Mouse (Mus musculus) stomach, postnatal 0 days (tissue): ENCODE measurements at regions not wholly inside any gene's neighbourhood (a gene's known extent, or its start where the extent isn't known, plus 50 kb on each side); places are given as distances from the start of the nearest gene placed in this dataset.

Experiments used
- ATAC-seq: fragments of 200-750 bp; cut with Nextera tagmentation; 2 replicates; pipeline ENCODE4 v1.8.0; 2017; ENCODE audit not compliant: low FRiP score, low TSS enrichment
- DNase-seq: peaks from one replicate; pipeline ENCODE4 v3.0.0-alpha.2; 2016; ENCODE audit warnings: low spot score
- H3K27ac ChIP-seq: fragments of 300-500 bp; sonication (generic); replicated peaks from 2 replicates; pipeline ENCODE4 v1.5.1; 2014; ENCODE audit warnings: mild to moderate bottlenecking, control low read depth
- H3K27me3 ChIP-seq: fragments of 300-500 bp; sonication (generic); 2 replicates; pipeline ENCODE4 v1.6.1; 2014; ENCODE audit warnings: low read length; ENCODE audit not compliant: control insufficient read depth, insufficient read depth
- H3K36me3 ChIP-seq: fragments of 300-500 bp; sonication (generic); 2 replicates; pipeline ENCODE4 v1.6.1; 2014; ENCODE audit warnings: low read length, mixed read lengths; ENCODE audit not compliant: control insufficient read depth, insufficient read depth
- H3K4me1 ChIP-seq: fragments of 300-500 bp; sonication (generic); replicated peaks from 2 replicates; pipeline ENCODE4 v1.6.1; 2014; ENCODE audit warnings: antibody characterized with exemption; ENCODE audit not compliant: control insufficient read depth, insufficient read depth
- H3K4me2 ChIP-seq: fragments of 300-500 bp; sonication (generic); replicated peaks from 2 replicates; pipeline ENCODE4 v1.6.1; 2014; ENCODE audit warnings: low read depth, mild to moderate bottlenecking, control low read depth, moderate library complexity
- H3K4me3 ChIP-seq: fragments of 300-500 bp; sonication (generic); 2 replicates; pipeline ENCODE4 v1.5.1; 2014; ENCODE audit warnings: low read depth, low read length, control low read depth
- H3K9ac ChIP-seq: fragments of 300-500 bp; sonication (generic); 2 replicates; pipeline ENCODE4 v1.6.1; 2014; ENCODE audit warnings: mild to moderate bottlenecking, low read length, control low read depth, mixed read lengths
- H3K9me3 ChIP-seq: fragments of 300-500 bp; sonication (generic); 2 replicates; pipeline ENCODE4 v1.6.1; 2016; ENCODE audit warnings: low read length; ENCODE audit not compliant: control insufficient read depth
- CTCF ChIP-seq: IDR thresholded peaks from 2 replicates; pipeline ENCODE4 v1.5.1; 2016; ENCODE audit warnings: antibody characterized with exemption, low read depth, mild to moderate bottlenecking, moderate library complexity
- EP300 ChIP-seq: optimal IDR thresholded peaks from 2 replicates; pipeline ENCODE3; 2016; ENCODE audit warnings: antibody characterized with exemption
- whole genome bisulfite sequencing: fragments of 180-500 bp; shearing (Covaris S2); extraction: QIAGEN DNeasy Blood & Tissue Kit; methylation state at CpG from one replicate; pipeline ENCODE4 v1.1.7; 2014; 5-methylcytosine and 5-hydroxymethylcytosine counted together

DNA sequence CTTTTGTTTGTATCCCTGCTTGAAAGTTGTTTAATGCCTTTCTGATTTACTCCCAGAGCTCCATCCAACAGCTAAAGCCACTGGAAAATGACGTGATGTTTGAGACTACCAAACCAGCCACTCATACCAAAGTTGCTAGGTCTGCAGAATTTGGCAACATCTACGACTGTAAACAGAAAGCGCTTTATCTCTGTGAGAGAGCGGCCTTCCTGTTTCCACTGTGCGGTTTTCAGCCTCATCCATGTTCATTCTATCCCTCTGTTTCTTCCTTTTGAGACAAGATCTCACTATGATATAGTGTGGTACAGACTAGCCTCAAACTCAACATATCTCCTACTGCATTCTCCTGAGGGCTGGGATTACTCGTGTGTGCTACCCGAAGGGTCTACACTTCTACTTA lies 100.0 kb downstream of the Tmem30b start:
- Histone ChIP-seq H3K36me3 (no peaks in the 10 kb centered on the region), H3K27me3 (no peaks in the 10 kb centered on the region; the same call in 1 of the 2 replicates), H3K4me3 (no peak overlapping the region), H3K9me3 (no peaks in the 10 kb centered on the region), H3K9ac (no peak overlapping the region), H3K4me1 (peaks cover 2% of the 10 kb centered on the region; the same call in 1 of the 2 replicates), H3K4me2 (no peak overlapping the region), H3K27ac (no peak overlapping the region)
- WGBS, result 81% methylated on average over 7 of the region's 7 CpGs
- DNase-seq (no peak), ATAC-seq (no peak)
- TF ChIP-seq CTCF (no peak), EP300 (no peak)

DNA sequence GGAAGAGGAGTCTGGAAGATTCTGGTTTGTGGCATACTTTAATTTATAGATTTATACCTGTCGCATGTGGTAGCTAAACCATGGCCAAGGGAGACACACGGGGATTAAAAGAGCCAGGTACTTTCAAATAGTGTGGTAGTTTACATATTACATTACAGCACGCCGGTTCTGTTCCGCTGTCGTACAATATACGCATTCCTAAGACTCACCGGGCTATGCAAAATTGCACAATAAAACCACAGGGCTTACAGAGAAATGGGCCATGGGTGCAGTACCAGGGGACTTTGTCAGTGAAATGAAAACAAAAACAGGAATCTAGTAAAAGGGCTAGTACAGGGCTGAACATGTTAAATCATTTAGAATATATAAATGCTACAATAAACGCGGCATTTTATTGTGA lies 100.6 kb downstream of the Tmem30b start:
- no peaks in the 10 kb centered on the region for H3K9me3 ChIP-seq
- H3K9ac ChIP-seq, result no peak overlapping the region
- H3K4me3 ChIP-seq, result no peak overlapping the region
- WGBS, result 65% methylated on average over 10 of the region's 10 CpGs
- no peaks in the 10 kb centered on the region for H3K36me3 ChIP-seq
- DNase-seq (no peak), ATAC-seq (no peak)
- H3K4me1 ChIP-seq, result peaks cover 2% of the 10 kb centered on the region; the same call in 1 of the 2 replicates
- no peak for TF ChIP-seq CTCF
- no peak for TF ChIP-seq EP300
- H3K27me3 ChIP-seq, result no peaks in the 10 kb centered on the region
- H3K27ac ChIP-seq, result no peak overlapping the region
- no peak overlapping the region for H3K4me2 ChIP-seq

DNA sequence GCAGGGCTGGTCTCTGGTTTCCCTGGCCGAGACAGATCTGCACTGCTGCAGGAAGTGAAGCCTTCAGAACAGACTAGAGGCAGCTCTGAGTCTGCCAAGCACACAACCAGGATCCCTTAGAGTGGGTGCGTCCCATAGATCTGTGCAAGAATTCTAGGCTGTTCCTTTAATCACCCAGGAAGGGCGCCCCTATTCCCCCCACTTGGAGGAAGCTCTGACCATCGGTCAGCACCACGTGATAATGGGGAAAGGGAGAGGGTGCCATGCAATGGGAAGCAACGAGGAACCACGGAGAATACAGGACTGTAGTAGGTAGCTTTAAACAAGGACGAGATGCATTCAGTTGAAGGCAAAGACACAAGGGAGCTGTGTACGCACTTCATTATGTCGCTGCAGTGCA lies 101.1 kb downstream of the Tmem30b start:
- no peak for TF ChIP-seq EP300
- no peak for TF ChIP-seq CTCF
- Histone ChIP-seq H3K9ac (no peak overlapping the region), H3K4me1 (peaks cover 2% of the 10 kb centered on the region; the same call in 1 of the 2 replicates), H3K27ac (no peak overlapping the region), H3K27me3 (no peaks in the 10 kb centered on the region), H3K9me3 (no peaks in the 10 kb centered on the region), H3K36me3 (no peaks in the 10 kb centered on the region), H3K4me3 (no peak overlapping the region), H3K4me2 (no peak overlapping the region)
- WGBS, result 58% methylated on average over 10 of the region's 10 CpGs
- no peak for DNase-seq
- no peak for ATAC-seq

DNA sequence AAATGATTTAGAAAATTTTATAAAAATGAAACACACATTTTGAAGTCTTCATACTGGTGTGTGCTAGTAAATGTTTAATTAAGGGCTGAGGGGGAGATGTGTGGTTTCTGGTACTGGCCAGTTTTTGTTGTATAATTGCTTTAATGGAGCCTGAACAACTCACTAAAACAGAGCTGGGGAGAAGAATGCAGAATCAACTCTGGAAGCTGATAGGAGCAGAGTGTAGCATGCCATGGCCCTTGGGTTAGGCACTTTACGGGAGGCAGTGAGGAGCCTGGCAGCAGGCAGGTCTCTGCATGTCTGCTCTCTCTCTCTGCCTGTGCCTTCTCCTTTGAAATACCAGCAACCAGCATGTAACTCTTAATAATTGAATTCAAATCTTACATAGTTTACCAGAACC lies 104.9 kb downstream of the Tmem30b start:
- no peak for DNase-seq
- Histone ChIP-seq H3K27ac (no peak overlapping the region), H3K9me3 (no peaks in the 10 kb centered on the region), H3K27me3 (no peaks in the 10 kb centered on the region), H3K4me3 (no peak overlapping the region), H3K4me2 (no peak overlapping the region), H3K9ac (no peak overlapping the region), H3K4me1 (no peaks in the 10 kb centered on the region), H3K36me3 (no peaks in the 10 kb centered on the region)
- no peak for ATAC-seq
- TF ChIP-seq EP300 (no peak), CTCF (no peak)
- WGBS, result 48% methylated on average over 1 of the region's 1 CpGs

DNA sequence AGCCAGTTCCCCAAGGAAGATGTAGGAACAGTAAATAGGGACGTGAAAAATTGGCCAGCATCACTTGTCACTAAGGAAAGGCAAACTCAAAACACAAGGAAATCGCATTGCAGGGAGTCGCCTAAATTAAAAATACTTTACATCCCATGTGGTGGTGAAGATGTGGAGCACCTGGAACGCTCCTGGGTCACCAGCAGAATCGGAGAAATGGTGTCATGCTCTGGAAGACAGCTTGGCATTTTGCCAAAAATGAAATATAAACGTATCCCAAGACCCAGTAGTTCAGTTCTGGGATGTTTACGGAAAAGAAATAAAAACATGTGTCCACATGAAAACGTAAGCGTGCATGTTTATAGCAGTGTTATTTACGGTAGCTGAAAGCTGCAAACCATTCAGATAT lies 111.5 kb downstream of the Tmem30b start:
- Histone ChIP-seq H3K9ac (no peak overlapping the region), H3K9me3 (no peaks in the 10 kb centered on the region), H3K36me3 (no peaks in the 10 kb centered on the region), H3K4me2 (no peak overlapping the region), H3K4me1 (no peaks in the 10 kb centered on the region), H3K27ac (no peak overlapping the region), H3K4me3 (no peak overlapping the region), H3K27me3 (no peaks in the 10 kb centered on the region)
- WGBS, result 51% methylated on average over 10 of the region's 10 CpGs
- ATAC-seq (no peak), DNase-seq (no peak)
- TF ChIP-seq EP300 (no peak), CTCF (no peak)

DNA sequence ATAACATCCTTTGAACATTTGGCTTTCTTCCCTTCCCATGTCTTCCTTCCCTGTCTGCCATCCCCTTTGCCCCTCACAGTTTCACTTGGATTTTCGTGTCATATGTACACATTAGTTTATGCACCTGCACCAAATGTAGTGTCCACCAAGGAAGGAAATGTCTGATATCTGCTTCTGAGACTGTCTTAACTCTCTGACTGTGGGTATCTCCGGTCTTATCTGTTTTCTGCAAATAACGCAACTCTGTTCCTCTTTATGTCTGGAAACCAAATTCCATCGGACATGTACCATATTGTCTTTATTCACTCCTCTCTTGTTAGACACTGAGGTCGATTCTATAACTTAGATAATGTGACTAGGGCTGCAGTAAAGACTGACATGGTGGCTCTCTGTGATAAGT lies 113.6 kb downstream of the Tmem30b start:
- Histone ChIP-seq H3K27me3 (no peaks in the 10 kb centered on the region), H3K27ac (no peak overlapping the region), H3K4me2 (no peak overlapping the region), H3K4me3 (no peak overlapping the region), H3K4me1 (no peaks in the 10 kb centered on the region), H3K36me3 (no peaks in the 10 kb centered on the region), H3K9me3 (no peaks in the 10 kb centered on the region), H3K9ac (no peak overlapping the region)
- TF ChIP-seq CTCF (no peak), EP300 (no peak)
- no peak for ATAC-seq
- no peak for DNase-seq
- WGBS, result 76% methylated on average over 5 of the region's 5 CpGs
